In genomic region chr2:100977202-100977601, GRCm38 (mm10) we compare ENCODE assay signal across 16 mouse cellular contexts.
"Had no signal": no experiment of that assay in that cellular context is flagged by ENCODE, and none has a peak within 500 bp of the region (broad histone marks: within the 10 kb centered on the region; RNA-seq: fewer than 3 reads in every experiment).

No protein-coding gene starts in this region.

- H3K9me3 ChIP-seq: lung, embryonic 15.5 days; megakaryocyte, embryonic 14.5 days; midbrain, embryonic 13.5 days; midbrain, embryonic 15.5 days; neural tube, embryonic 12.5 days; stomach, embryonic 15.5 days had no signal

- DNase-seq: lung, postnatal 14 days; lung, postnatal 36 days; right cerebral cortex, postnatal 14 days; thymus, adult 2 months; thymus, postnatal 25 days; thymus, postnatal 4 days had no signal

- H3K4me3 ChIP-seq: lung, embryonic 15.5 days; megakaryocyte, embryonic 14.5 days; midbrain, embryonic 13.5 days; midbrain, embryonic 15.5 days; neural tube, embryonic 12.5 days; stomach, embryonic 15.5 days had no signal

- H3K27ac ChIP-seq: lung, embryonic 15.5 days; macrophage; midbrain, embryonic 13.5 days; midbrain, embryonic 15.5 days; neural tube, embryonic 12.5 days; stomach, embryonic 15.5 days; stomach, postnatal 0 days had no signal

- H3K4me2 ChIP-seq: lung, embryonic 15.5 days; midbrain, embryonic 11.5 days; midbrain, embryonic 13.5 days; midbrain, embryonic 15.5 days; neural tube, embryonic 12.5 days; stomach, embryonic 15.5 days had no signal

- ATAC-seq: lung, postnatal 0 days; midbrain, embryonic 13.5 days; midbrain, embryonic 15.5 days had no signal

- H3K36me3 ChIP-seq: lung, embryonic 15.5 days; midbrain, embryonic 13.5 days; midbrain, embryonic 15.5 days; neural tube, embryonic 12.5 days; stomach, embryonic 15.5 days had no signal

- H3K9ac ChIP-seq: lung, embryonic 15.5 days; midbrain, embryonic 13.5 days; midbrain, embryonic 15.5 days; neural tube, embryonic 12.5 days; stomach, embryonic 15.5 days had no signal

- H3K27me3 ChIP-seq: lung, embryonic 15.5 days; megakaryocyte, embryonic 14.5 days; midbrain, embryonic 13.5 days; midbrain, embryonic 15.5 days; neural tube, embryonic 12.5 days; stomach, embryonic 15.5 days had no signal

- H3K4me1 ChIP-seq: lung, embryonic 15.5 days; megakaryocyte, embryonic 14.5 days; midbrain, embryonic 13.5 days; midbrain, embryonic 15.5 days; neural tube, embryonic 12.5 days; stomach, embryonic 15.5 days had no signal
